Mouse (Mus musculus): Measurements from ENCODE around the gene Ttc30b. TPM values are rescaled to one million over a fixed set of nuclear protein-coding genes. Genes with fewer than 3 reads are reported as not detected.
A peak's percentile ranks its signal among the peaks of the same experiment; 100 is the strongest.
"Not testable (repeated sequence)": the region's sequence is repeated elsewhere in the genome, so short reads cannot be mapped to it uniquely, and the experiment has no call there.

The Ttc30b gene
- polyA plus RNA-seq, 1 experiment, result 9.6 TPM

- no peak overlapping the region for H3K4me3 ChIP-seq (ENCODE audit: insufficient read depth, low read length)
- no peaks in the 10 kb centered on the region; the same call in 1 of the 2 replicates for H3K4me1 ChIP-seq (ENCODE audit: control insufficient read depth, insufficient read depth, low read length)
- H3K27ac ChIP-seq (ENCODE audit: insufficient read depth, low read length), result no peak overlapping the region
- TF ChIP-seq CTCF (IDR thresholded peaks at IDR 0.05; ENCODE audit: extremely low read depth, insufficient read depth, low read length) (no peak), POLR2A (IDR thresholded peaks at IDR 0.05; ENCODE audit: extremely low read depth, insufficient read depth, low read length) (no peak)
Observed at GRCm38 (mm10) chr2:75953320-75953719, 14.9 kb upstream of the Ttc30b start.

- TF ChIP-seq CTCF (IDR thresholded peaks at IDR 0.05; ENCODE audit: extremely low read depth, insufficient read depth, low read length), result no peak
- TF ChIP-seq POLR2A (IDR thresholded peaks at IDR 0.05; ENCODE audit: extremely low read depth, insufficient read depth, low read length), result no peak
- no peaks in the 10 kb centered on the region for H3K4me1 ChIP-seq (ENCODE audit: control insufficient read depth, insufficient read depth, low read length)
- no peak overlapping the region for H3K4me3 ChIP-seq (ENCODE audit: insufficient read depth, low read length)
- no peak overlapping the region for H3K27ac ChIP-seq (ENCODE audit: insufficient read depth, low read length)
Observed at GRCm38 (mm10) chr2:75950685-75951084, 12.3 kb upstream of the Ttc30b start.

GRCm38 (mm10) chr2:75937520-75938116, 767 bp downstream of the Ttc30b start:
- peak overlapping the region; percentile 59; the same call in 1 of the 2 replicates for H3K4me3 ChIP-seq (ENCODE audit: insufficient read depth, low read length)
- not testable (repeated sequence) for H3K27ac ChIP-seq (ENCODE audit: insufficient read depth, low read length)

GRCm38 (mm10) chr2:75936685-75937084, 1.7 kb downstream of the Ttc30b start:
- H3K27ac ChIP-seq (ENCODE audit: insufficient read depth, low read length); H3K4me1 ChIP-seq (ENCODE audit: control insufficient read depth, insufficient read depth, low read length); H3K4me3 ChIP-seq (ENCODE audit: insufficient read depth, low read length): not testable (repeated sequence)

More at GRCm38 (mm10) chr2:75937520-75938116, 767 bp downstream of the Ttc30b start:
- H3K4me1 ChIP-seq (ENCODE audit: control insufficient read depth, insufficient read depth, low read length), result not testable (repeated sequence)

- Histone ChIP-seq H3K27ac (ENCODE audit: insufficient read depth, low read length) (peak overlapping the region; percentile 31; the same call in 1 of the 2 replicates), H3K4me1 (ENCODE audit: control insufficient read depth, insufficient read depth, low read length) (peaks cover 2% of the 10 kb centered on the region; the same call in 1 of the 2 replicates), H3K4me3 (ENCODE audit: insufficient read depth, low read length) (no peak overlapping the region)
- TF ChIP-seq POLR2A (IDR thresholded peaks at IDR 0.05; ENCODE audit: extremely low read depth, insufficient read depth, low read length) (no peak), CTCF (IDR thresholded peaks at IDR 0.05; ENCODE audit: extremely low read depth, insufficient read depth, low read length) (no peak)
Observed at GRCm38 (mm10) chr2:75933541-75933940, 4.8 kb downstream of the Ttc30b start.

GRCm38 (mm10) chr2:75930941-75931340, 7.4 kb downstream of the Ttc30b start:
- Histone ChIP-seq H3K4me3 (ENCODE audit: insufficient read depth, low read length) (no peak overlapping the region), H3K4me1 (ENCODE audit: control insufficient read depth, insufficient read depth, low read length) (peaks cover 2% of the 10 kb centered on the region; the same call in 1 of the 2 replicates), H3K27ac (ENCODE audit: insufficient read depth, low read length) (no peak overlapping the region)
- TF ChIP-seq CTCF (IDR thresholded peaks at IDR 0.05; ENCODE audit: extremely low read depth, insufficient read depth, low read length) (no peak), POLR2A (IDR thresholded peaks at IDR 0.05; ENCODE audit: extremely low read depth, insufficient read depth, low read length) (no peak)

GRCm38 (mm10) chr2:75929786-75930444, 8.5 kb downstream of the Ttc30b start:
- no peak for TF ChIP-seq CTCF (IDR thresholded peaks at IDR 0.05; ENCODE audit: extremely low read depth, insufficient read depth, low read length)
- no peak for TF ChIP-seq POLR2A (IDR thresholded peaks at IDR 0.05; ENCODE audit: extremely low read depth, insufficient read depth, low read length)
- Histone ChIP-seq H3K4me1 (ENCODE audit: control insufficient read depth, insufficient read depth, low read length) (peaks cover 2% of the 10 kb centered on the region; the same call in 1 of the 2 replicates), H3K4me3 (ENCODE audit: insufficient read depth, low read length) (no peak overlapping the region), H3K27ac (ENCODE audit: insufficient read depth, low read length) (0 out of 2 replicates have a peak overlapping the region, but pooled peaks have one; percentile 28)

- peaks cover 2% of the 10 kb centered on the region; the same call in 1 of the 2 replicates for H3K4me1 ChIP-seq (ENCODE audit: control insufficient read depth, insufficient read depth, low read length)
- TF ChIP-seq CTCF (IDR thresholded peaks at IDR 0.05; ENCODE audit: extremely low read depth, insufficient read depth, low read length) (no peak), POLR2A (IDR thresholded peaks at IDR 0.05; ENCODE audit: extremely low read depth, insufficient read depth, low read length) (no peak)
- no peak overlapping the region for H3K27ac ChIP-seq (ENCODE audit: insufficient read depth, low read length)
- H3K4me3 ChIP-seq (ENCODE audit: insufficient read depth, low read length), result no peak overlapping the region
Observed at GRCm38 (mm10) chr2:75929141-75929540, 9.2 kb downstream of the Ttc30b start.

GRCm38 (mm10) chr2:75928011-75928410, 10.4 kb downstream of the Ttc30b start:
- Histone ChIP-seq H3K27ac (ENCODE audit: insufficient read depth, low read length) (no peak overlapping the region), H3K4me3 (ENCODE audit: insufficient read depth, low read length) (no peak overlapping the region), H3K4me1 (ENCODE audit: control insufficient read depth, insufficient read depth, low read length) (peaks cover 2% of the 10 kb centered on the region; the same call in 1 of the 2 replicates)
- TF ChIP-seq CTCF (IDR thresholded peaks at IDR 0.05; ENCODE audit: extremely low read depth, insufficient read depth, low read length) (no peak), POLR2A (IDR thresholded peaks at IDR 0.05; ENCODE audit: extremely low read depth, insufficient read depth, low read length) (no peak)

- TF ChIP-seq CTCF (IDR thresholded peaks at IDR 0.05; ENCODE audit: extremely low read depth, insufficient read depth, low read length) (no peak), POLR2A (IDR thresholded peaks at IDR 0.05; ENCODE audit: extremely low read depth, insufficient read depth, low read length) (no peak)
- Histone ChIP-seq H3K4me1 (ENCODE audit: control insufficient read depth, insufficient read depth, low read length) (peaks cover 2% of the 10 kb centered on the region; the same call in 1 of the 2 replicates), H3K4me3 (ENCODE audit: insufficient read depth, low read length) (no peak overlapping the region), H3K27ac (ENCODE audit: insufficient read depth, low read length) (no peak overlapping the region)
Observed at GRCm38 (mm10) chr2:75926061-75926460, 12.3 kb downstream of the Ttc30b start.

All from cortical plate, adult 2 months (tissue).